Mouse (Mus musculus): ENCODE data around the gene Sugt1. TPM values are rescaled to one million over a fixed set of nuclear protein-coding genes. Genes with fewer than 3 reads are reported as not detected.

Gene Sugt1
- polyA plus RNA-seq, 1 experiment from 2014 or later, result 106 TPM

DNA sequence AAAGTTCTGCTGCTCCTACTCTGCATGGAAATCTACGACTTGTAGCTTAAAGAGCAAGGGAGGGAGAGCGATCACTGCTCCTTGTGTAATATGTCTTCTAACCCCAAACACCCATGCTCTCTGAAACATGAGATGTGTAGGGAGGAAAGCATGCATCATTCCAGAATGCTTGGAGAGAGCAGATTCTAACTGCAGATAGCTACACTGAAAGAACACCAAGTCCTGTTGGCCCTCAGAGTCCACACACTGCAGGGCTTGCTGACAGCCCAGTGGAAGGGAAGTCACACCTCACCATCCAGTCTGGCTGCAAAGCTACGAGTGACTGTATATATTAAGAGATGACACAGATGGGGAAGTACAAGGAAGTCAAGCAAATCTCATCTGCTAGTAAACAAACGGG, 65.2 kb downstream of the Sugt1 start:
- Histone ChIP-seq H3K4me1 (replicated peaks) (no peaks in the 10 kb centered on the region), H3K27ac (no peak overlapping the region), H3K4me2 (no peak overlapping the region), H3K36me3 (no peaks in the 10 kb centered on the region), H3K4me3 (no peak overlapping the region), H3K27me3 (no peaks in the 10 kb centered on the region), H3K9ac (no peak overlapping the region), H3K9me3 (replicated peaks) (no peaks in the 10 kb centered on the region)
- 52% methylated on average over 4 of the region's 4 CpGs for WGBS
- ATAC-seq (replicated peaks; ENCODE audit: insufficient number of reproducible peaks, insufficient read depth, low FRiP score, low read depth), result no peak

DNA sequence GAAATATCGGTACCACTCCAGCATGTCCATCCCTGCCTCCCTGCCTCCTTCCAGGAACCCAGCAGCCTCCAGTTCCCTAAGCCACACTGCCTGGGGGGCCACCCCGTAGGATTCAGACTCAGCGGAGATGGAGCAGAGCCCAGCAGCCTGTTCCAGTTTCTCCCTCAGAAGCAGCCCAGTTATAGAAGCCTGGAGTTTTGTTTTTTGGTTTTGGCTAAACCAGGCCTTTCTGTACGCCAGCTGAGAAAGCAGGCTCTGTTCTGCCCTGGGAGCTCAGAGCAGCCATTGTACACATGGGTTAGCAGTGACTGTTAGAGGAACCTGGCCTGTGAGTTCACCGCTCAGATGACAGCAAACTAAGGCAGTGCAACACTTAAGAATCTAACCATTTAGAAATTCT, 70.8 kb downstream of the Sugt1 start:
- 70% methylated on average over 5 of the region's 5 CpGs for WGBS
- no peak for ATAC-seq (replicated peaks; ENCODE audit: insufficient number of reproducible peaks, insufficient read depth, low FRiP score, low read depth)
- Histone ChIP-seq H3K4me3 (no peak overlapping the region), H3K9me3 (replicated peaks) (no peaks in the 10 kb centered on the region), H3K4me2 (no peak overlapping the region), H3K4me1 (replicated peaks) (peaks cover 6% of the 10 kb centered on the region), H3K27me3 (peaks cover 10% of the 10 kb centered on the region), H3K9ac (no peak overlapping the region), H3K36me3 (no peaks in the 10 kb centered on the region), H3K27ac (no peak overlapping the region; the same call in 1 of the 2 replicates)

DNA sequence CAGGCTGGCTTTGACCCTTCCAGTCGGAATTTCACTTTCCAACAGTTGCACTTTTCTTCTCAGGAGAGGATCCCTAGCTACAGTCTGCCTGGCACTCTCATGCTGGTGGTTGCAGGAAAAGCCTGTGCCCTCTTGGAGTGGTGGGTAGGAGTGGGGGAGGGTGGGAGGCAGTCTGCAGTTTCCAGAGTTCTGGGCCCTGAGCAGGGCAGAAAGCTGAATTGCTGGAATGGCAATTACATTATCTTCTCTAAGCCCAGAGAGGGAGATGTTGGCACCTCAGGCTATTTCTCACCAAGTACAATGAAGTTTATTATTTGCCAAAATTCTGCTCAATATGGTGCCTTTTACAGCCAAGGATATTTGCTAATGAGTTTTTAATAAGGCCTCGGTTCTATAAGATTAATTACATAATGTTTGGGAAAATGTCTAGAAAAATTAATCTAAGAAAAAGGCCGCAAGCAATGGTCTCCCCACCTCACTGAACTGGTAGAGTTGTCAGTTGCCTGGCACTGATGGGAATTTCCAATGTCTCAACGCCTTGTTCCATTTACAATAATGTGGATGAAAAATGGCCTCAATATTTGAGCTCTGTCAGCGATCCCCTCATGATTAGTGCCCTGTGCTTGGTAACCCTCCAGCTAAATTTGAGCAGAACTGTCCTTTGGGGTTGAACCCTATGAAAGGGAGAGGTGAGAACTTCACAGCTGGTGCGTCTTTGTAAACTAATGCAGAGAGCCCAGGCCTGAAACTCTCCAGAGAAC, 71.4 kb downstream of the Sugt1 start:
- H3K9me3 ChIP-seq (replicated peaks), result no peaks in the 10 kb centered on the region
- 78% methylated on average over 6 of the region's 6 CpGs for whole genome bisulfite sequencing
- no peak overlapping the region for H3K4me2 ChIP-seq
- H3K4me1 ChIP-seq (replicated peaks), result peaks cover 6% of the 10 kb centered on the region
- no peak overlapping the region for H3K4me3 ChIP-seq
- no peak overlapping the region for H3K9ac ChIP-seq
- no peaks in the 10 kb centered on the region for H3K36me3 ChIP-seq
- H3K27ac ChIP-seq, result no peak overlapping the region; the same call in 1 of the 2 replicates
- peaks cover 10% of the 10 kb centered on the region for H3K27me3 ChIP-seq
- ATAC-seq (replicated peaks; ENCODE audit: insufficient number of reproducible peaks, insufficient read depth, low FRiP score, low read depth), result no peak

DNA sequence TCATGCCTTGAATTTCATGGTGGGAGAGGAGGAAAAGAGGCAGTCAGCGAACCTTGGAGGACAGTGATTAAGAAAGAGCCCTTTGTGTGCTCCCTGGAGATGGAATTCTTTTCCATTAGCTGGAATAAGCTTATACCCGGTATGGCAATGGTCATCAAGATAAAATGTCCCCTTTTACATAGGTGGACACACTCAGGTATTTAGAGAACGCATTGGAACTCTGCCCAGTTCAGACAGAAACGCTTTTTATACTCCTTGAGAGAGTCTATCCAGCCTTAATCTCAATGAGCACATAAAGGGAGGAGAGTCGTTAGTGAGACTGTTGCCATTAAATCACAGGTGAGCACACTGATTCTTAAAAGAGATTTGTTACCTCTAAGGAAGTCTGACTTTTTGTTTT, 73.0 kb downstream of the Sugt1 start:
- Histone ChIP-seq H3K27ac (no peak overlapping the region), H3K4me2 (peak overlapping the region; percentile 62; the same call in 1 of the 2 replicates), H3K4me1 (replicated peaks) (peaks cover 6% of the 10 kb centered on the region), H3K9ac (no peak overlapping the region), H3K9me3 (replicated peaks) (no peaks in the 10 kb centered on the region), H3K4me3 (peak overlapping the region; percentile 27; the same call in 1 of the 2 replicates), H3K27me3 (peaks cover 10% of the 10 kb centered on the region), H3K36me3 (no peaks in the 10 kb centered on the region)
- WGBS, result 42% methylated on average over 5 of the region's 5 CpGs
- ATAC-seq (replicated peaks; ENCODE audit: insufficient number of reproducible peaks, insufficient read depth, low FRiP score, low read depth), result no peak

DNA sequence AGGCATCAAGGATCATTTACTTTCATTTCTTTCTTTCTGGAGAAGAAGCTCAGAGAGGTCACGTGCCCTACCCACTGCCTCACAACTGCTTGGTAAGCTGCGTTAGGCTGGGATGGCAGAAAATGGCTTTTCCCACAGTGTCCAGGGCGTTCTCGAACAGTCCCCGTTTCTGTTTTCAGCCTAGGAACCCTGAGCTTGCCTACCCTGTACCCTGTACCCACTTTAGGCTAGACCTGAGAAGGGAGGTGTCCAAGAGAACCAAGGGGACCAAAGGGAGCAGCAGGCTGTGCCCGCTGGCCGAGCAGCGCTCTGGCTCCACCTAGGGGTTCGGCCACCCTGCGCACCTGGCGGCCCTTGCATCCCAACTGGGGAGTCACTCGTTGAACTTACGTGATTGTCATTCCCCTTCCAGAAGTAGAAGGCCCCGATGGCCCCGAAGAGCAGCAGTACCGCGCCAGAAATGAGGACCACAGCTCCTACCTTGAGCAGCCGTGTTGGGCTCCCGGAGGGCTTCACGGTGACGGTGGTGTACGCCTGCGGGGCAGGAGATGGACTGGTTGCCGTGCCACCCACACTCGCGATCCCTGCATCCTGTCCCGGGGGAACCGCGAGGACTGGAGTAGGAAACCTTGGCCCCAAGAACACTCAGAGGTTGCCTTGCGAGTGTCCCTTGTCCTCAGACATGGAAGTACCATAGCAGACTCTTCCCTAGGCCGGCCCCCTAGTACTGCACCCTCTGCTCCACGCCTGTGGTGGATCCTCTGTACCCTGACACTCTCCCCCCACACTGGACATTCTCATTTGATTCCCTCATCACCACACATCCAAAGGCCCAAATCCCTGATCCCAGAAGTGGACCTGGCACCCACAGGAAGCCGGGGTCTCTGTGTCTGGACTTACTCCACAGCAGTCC, 73.8 kb downstream of the Sugt1 start:
- Histone ChIP-seq H3K4me1 (replicated peaks) (peaks cover 6% of the 10 kb centered on the region), H3K27me3 (peaks cover 10% of the 10 kb centered on the region), H3K27ac (no peak overlapping the region), H3K4me2 (peak overlapping the region; percentile 62), H3K9ac (no peak overlapping the region), H3K36me3 (no peaks in the 10 kb centered on the region), H3K9me3 (replicated peaks) (no peaks in the 10 kb centered on the region), H3K4me3 (peak overlapping the region; percentile 27)
- 13% methylated on average over 33 of the region's 33 CpGs for WGBS
- ATAC-seq (replicated peaks; ENCODE audit: insufficient number of reproducible peaks, insufficient read depth, low FRiP score, low read depth), result peak; percentile 72

DNA sequence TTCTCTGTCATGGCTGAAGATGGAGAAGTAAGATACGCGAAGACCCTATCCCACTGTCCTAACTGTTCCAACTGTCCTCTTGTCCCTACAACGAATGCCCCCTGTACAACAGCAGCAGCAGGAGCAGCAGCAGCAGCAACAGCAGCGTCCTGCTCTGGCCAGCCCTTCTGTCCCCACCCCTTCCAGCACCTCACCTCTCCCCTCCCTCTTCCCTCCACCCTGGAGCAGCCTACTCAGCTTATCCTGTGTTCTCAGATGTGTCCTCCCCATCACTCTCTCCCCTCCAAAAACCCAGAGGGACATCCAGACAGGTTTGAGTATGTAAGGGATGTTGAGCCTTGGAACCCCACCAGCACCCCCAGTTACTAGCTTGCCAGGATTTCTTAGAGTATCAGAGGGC, 74.5 kb downstream of the Sugt1 start, which contains the start of gene Cnmd:
Gene Cnmd, minus strand, starts transcription at position 170 of the 400 bp plus-strand sequence.
- Histone ChIP-seq H3K4me1 (replicated peaks) (peaks cover 6% of the 10 kb centered on the region), H3K9me3 (replicated peaks) (no peaks in the 10 kb centered on the region), H3K36me3 (no peaks in the 10 kb centered on the region), H3K27ac (no peak within 1 kb of the TSS), H3K27me3 (peaks cover 10% of the 10 kb centered on the region), H3K4me2 (peak within 1 kb of the TSS; percentile 62), H3K9ac (no peak within 1 kb of the TSS), H3K4me3 (peak within 1 kb of the TSS; percentile 27)
- ATAC-seq (replicated peaks; ENCODE audit: insufficient number of reproducible peaks, insufficient read depth, low FRiP score, low read depth), result no peak
- 52% methylated on average over 4 of the region's 4 CpGs for WGBS

DNA sequence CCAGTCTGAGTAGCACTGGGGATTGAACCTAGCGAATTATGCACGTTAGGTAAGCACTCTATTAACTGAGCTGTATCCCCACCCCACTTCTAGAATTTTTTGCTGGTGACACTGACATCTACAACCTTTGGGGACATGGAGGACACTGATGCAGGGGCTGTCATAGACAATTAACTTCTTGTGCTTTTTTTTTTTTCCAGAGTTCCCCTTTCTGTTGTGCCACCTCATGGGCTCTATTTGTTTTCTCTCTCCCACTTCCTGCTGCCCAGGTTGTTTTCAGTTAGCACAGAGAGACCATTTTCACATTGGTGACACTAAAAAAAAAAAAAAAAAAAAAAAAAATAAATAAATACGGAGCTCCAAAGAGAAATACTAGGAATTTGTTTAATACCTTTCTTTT, 83.5 kb downstream of the Sugt1 start:
- Histone ChIP-seq H3K4me2 (no peak overlapping the region), H3K9me3 (replicated peaks) (no peaks in the 10 kb centered on the region), H3K4me3 (no peak overlapping the region), H3K36me3 (no peaks in the 10 kb centered on the region), H3K4me1 (replicated peaks) (peaks cover 5% of the 10 kb centered on the region), H3K27ac (no peak overlapping the region), H3K9ac (no peak overlapping the region), H3K27me3 (no peaks in the 10 kb centered on the region)
- WGBS, result 81% methylated on average over 3 of the region's 3 CpGs
- ATAC-seq (replicated peaks; ENCODE audit: insufficient number of reproducible peaks, insufficient read depth, low FRiP score, low read depth), result no peak

DNA sequence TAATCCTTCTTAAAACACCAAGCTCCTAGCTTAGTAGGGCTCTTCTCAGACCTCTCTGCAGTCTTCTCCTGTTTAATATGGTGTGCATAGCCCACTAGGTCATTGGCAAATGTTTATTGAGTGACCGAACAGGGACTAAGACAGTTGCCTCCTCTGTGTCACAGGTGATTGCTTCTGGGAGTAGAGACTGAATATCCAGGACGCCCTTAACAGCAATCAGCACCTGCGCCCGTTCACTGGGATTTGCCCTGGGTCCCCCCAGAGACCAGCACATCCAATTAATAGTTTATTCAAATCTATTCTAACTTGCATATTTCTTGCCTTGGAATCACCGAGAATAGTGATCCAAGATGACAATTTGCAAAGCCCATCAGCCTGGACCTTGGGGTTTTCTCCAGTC, 85.1 kb downstream of the Sugt1 start:
- H3K36me3 ChIP-seq, result no peaks in the 10 kb centered on the region
- no peak overlapping the region for H3K27ac ChIP-seq
- no peak overlapping the region for H3K4me2 ChIP-seq
- peaks cover 11% of the 10 kb centered on the region for H3K4me1 ChIP-seq (replicated peaks)
- H3K9me3 ChIP-seq (replicated peaks), result no peaks in the 10 kb centered on the region
- WGBS, result 79% methylated on average over 5 of the region's 5 CpGs
- no peak overlapping the region for H3K4me3 ChIP-seq
- H3K9ac ChIP-seq, result no peak overlapping the region
- ATAC-seq (replicated peaks; ENCODE audit: insufficient number of reproducible peaks, insufficient read depth, low FRiP score, low read depth), result no peak
- no peaks in the 10 kb centered on the region for H3K27me3 ChIP-seq

DNA sequence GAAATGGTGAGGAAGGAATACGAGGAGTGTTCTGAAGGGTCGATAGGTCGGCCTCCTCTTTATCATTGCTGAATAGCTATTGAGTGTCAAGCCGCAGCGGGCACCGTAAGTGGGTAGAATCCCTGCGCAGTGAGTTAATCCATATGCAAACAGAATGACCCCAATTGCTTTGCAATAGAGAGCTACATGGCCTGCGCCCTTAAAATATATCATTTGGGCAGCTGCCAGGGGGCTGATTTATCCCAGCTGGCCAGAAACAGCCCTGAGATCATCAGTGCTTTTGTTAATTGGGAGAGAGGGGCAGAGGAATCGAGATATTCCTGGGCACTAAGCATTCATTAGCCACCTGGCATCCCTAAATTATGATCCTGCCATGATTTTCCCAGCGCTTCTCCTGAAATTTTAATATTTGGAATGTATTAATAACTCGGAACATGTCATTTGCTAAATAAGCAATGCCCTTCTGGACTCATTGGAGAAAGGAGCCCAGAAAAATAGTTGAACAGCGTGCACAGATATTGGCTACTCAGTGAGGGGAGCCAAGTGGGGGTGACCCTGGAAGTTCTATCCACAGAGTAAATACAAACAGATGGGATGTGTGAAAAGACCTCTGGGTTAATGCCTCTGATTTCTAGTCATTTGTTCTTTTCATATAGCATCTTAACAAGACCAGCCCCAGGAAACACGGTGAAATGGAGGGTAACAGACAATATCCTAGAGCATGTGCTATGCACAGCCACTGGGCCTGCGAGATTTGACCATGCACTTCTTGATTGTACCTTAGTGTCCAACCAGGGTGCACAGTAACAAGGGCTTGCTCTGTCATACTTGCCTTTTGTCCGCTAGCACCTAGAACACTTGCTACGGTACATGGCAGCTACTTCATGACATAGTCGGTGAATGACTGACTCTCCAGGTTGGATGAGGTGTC, 85.9 kb downstream of the Sugt1 start:
- ATAC-seq (replicated peaks; ENCODE audit: insufficient number of reproducible peaks, insufficient read depth, low FRiP score, low read depth), result no peak
- no peaks in the 10 kb centered on the region for H3K9me3 ChIP-seq (replicated peaks)

DNA sequence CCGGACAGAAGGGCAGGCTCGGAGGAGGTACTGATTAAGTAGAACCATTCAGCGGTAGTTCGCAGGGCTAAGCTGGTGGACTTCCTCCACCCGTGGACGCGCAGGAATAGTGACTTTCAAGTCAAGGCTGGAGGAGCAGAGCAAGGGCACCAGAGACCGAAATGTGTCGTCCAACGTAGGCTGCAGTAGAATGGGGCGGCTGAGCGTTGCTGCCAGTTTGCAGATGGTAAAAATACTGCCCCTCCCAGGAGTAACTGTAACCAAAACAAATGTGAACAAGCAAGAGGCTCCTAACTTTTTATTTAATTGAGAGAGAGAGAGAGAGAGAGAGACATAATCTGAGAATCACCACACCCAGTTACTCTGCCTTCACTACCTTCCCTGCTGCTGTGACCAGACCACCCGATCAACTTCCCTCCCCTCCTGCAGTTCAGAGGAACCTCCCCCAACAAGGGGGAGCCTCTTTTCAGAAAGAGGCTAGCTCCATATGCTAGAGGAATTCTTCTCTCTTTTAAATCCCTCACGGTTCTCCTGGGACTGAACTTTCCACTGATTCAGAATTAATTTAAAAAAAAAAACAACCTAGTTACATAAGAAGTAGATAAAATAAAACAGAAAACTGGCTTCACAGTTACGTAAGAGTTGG, 89.7 kb downstream of the Sugt1 start:
- Histone ChIP-seq H3K4me3 (no peak overlapping the region), H3K4me2 (peak overlapping the region; percentile 43), H3K27me3 (no peaks in the 10 kb centered on the region), H3K36me3 (no peaks in the 10 kb centered on the region), H3K27ac (no peak overlapping the region), H3K9ac (no peak overlapping the region), H3K4me1 (replicated peaks) (peaks cover 11% of the 10 kb centered on the region), H3K9me3 (replicated peaks) (no peaks in the 10 kb centered on the region)
- 45% methylated on average over 15 of the region's 15 CpGs for WGBS
- no peak for ATAC-seq (replicated peaks; ENCODE audit: insufficient number of reproducible peaks, insufficient read depth, low FRiP score, low read depth)

More for the DNA sequence above, 85.9 kb downstream of the Sugt1 start:
- no peak overlapping the region for H3K4me3 ChIP-seq
- H3K4me2 ChIP-seq, result no peak overlapping the region
- no peak overlapping the region for H3K9ac ChIP-seq
- H3K27me3 ChIP-seq, result no peaks in the 10 kb centered on the region
- WGBS, result 69% methylated on average over 17 of the region's 17 CpGs
- H3K36me3 ChIP-seq, result no peaks in the 10 kb centered on the region
- H3K27ac ChIP-seq, result no peak overlapping the region
- peaks cover 11% of the 10 kb centered on the region for H3K4me1 ChIP-seq (replicated peaks)
